Mouse (Mus musculus) megakaryocyte, embryonic 14.5 days (primary cell): ENCODE results near the gene Ikzf1. TPM values are rescaled to one million over a fixed set of nuclear protein-coding genes. Genes with fewer than 3 reads are reported as not detected.

ENCODE experiments used
- H3K27me3 ChIP-seq: replicated peaks from 2 replicates; pipeline ENCODE3; 2012; ENCODE audit warnings: inconsistent platforms
- H3K36me3 ChIP-seq: replicated peaks from 2 replicates; pipeline ENCODE3; 2012; ENCODE audit warnings: low read length, inconsistent platforms, mixed read lengths
- H3K4me1 ChIP-seq: 2 replicates; pipeline ENCODE4 v1.6.1; 2012; ENCODE audit warnings: inconsistent platforms
- H3K4me3 ChIP-seq: replicated peaks from 2 replicates; pipeline ENCODE3; 2012; ENCODE audit warnings: moderate library complexity, mild to moderate bottlenecking, inconsistent platforms
- H3K9me3 ChIP-seq: 2 replicates; pipeline ENCODE4 v1.6.1; 2012; ENCODE audit warnings: inconsistent platforms
- FLI1 ChIP-seq: IDR thresholded peaks from 2 replicates; pipeline ENCODE4 v1.6.1; 2012; ENCODE audit warnings: low read length, inconsistent platforms, mixed read lengths
- GATA1 ChIP-seq: IDR thresholded peaks from 3 replicates; pipeline ENCODE4 v1.6.1; 2012; ENCODE audit warnings: mixed read lengths, low read length, inconsistent platforms, borderline replicate concordance
- polyA plus RNA-seq: library from polyadenylated mRNA; stranded (reverse); fragments of >175 nt; gene quantifications from 2 replicates; pipeline ENCODE4 v1.2.3, GENCODE M21; 2012; ENCODE audit warnings: low replicate concordance; ENCODE audit not compliant: insufficient read depth

Gene Ikzf1
- polyA plus RNA-seq, 1 experiment: 15.2 TPM

DNA sequence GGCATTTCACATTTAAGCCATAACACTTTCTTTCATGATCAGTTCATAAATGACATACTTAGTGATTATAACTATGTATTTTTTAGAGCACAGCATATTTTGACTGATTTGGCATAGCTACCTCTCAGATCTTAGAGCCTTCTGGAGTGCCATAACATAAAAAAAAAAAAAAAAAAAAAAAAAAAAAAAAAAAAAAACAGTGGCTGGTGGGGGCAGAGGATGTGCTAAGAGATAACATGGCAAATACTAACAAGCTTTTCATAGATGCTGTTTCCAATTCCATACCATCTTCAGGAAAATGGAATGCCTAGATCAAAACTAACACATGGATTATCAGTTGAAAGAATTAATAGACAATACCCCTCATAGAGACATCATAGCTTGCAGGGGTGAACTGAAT, 9.7 kb upstream of the Ikzf1 start:
- Histone ChIP-seq H3K36me3 (no peaks in the 10 kb centered on the region), H3K4me1 (peaks cover 20% of the 10 kb centered on the region), H3K27me3 (no peaks in the 10 kb centered on the region), H3K9me3 (no peaks in the 10 kb centered on the region), H3K4me3 (no peak overlapping the region)
- TF ChIP-seq GATA1 (no peak), FLI1 (no peak)

DNA sequence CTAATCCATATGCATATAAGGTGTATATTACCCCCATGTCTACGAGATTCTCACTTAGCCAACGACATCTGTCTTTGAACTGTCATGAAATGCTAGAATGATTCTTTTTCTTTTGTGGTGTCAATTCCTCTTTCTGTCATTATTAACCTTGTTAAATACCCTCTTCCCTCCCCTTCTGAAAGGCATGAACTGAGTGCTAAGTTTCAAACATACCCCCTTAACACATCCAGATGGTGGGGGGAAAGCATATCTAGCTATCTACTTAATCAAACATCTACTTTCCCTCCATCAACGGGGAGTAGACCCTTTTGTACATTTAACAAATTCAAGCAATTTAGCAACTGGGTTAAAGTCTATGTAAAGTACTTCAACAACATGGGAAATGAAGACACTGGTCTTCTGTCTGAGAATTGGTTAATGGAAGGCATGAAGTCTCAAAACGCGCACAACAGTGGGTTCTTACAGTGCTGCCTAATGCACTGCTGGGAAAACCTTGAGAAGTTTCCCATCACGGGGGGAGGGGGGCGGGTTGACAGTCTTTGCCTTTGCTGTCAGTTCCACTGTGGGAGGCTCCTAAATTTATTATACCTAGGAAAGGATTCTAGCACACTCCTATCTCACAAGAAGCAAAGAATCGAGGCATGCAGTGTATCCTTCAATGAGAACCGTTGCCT, 8.6 kb upstream of the Ikzf1 start:
- TF ChIP-seq FLI1 (no peak), GATA1 (no peak)
- no peak overlapping the region for H3K4me3 ChIP-seq
- peaks cover 22% of the 10 kb centered on the region for H3K4me1 ChIP-seq
- H3K27me3 ChIP-seq: no peaks in the 10 kb centered on the region
- no peaks in the 10 kb centered on the region for H3K9me3 ChIP-seq
- H3K36me3 ChIP-seq: no peaks in the 10 kb centered on the region

DNA sequence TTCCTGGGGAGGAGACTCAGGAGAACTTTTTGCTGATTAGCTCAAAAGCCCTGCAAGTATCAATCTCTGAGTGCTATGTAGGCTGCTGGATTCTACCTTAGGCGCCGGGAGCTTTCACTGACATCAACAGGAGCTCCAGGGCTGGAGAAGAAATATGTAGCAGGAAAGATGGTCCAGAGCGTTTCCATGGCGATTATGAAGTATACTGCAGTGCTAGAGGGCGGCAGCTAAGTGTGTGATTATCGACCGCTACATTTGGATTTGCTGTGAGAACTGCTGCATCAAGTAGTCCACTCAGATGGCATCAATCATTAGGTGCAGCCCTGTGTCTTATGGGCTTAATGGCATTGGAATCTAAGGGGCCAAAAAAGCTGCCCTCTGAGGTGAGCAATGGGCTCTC, 7.6 kb upstream of the Ikzf1 start:
- no peaks in the 10 kb centered on the region for H3K9me3 ChIP-seq

DNA sequence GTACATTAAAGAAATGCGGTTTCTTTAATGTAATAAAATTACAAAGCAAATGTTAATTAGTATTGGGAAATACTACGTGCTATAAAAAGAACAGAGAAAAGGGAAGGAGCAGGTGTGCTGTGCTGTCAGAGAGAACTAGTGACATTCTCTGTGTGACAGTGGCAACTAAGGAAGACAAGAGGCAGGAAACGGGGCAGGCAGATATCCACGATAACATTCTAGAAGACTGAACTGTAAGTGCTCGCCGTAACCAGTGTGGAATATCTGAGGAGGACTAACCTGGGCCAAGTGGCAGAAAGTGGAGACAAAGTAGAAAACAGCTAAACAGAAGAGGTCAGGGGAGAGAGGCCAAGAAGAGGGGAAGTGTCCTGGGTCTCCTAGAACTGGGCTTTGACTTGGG, 5.8 kb upstream of the Ikzf1 start:
- Histone ChIP-seq H3K4me3 (no peak overlapping the region), H3K9me3 (no peaks in the 10 kb centered on the region), H3K4me1 (peaks cover 31% of the 10 kb centered on the region), H3K36me3 (no peaks in the 10 kb centered on the region), H3K27me3 (peaks cover under 1% of the 10 kb centered on the region)
- TF ChIP-seq GATA1 (no peak), FLI1 (no peak)

More for the DNA sequence above, 7.6 kb upstream of the Ikzf1 start:
- Histone ChIP-seq H3K4me3 (no peak overlapping the region), H3K36me3 (no peaks in the 10 kb centered on the region), H3K4me1 (peaks cover 22% of the 10 kb centered on the region), H3K27me3 (no peaks in the 10 kb centered on the region)
- TF ChIP-seq FLI1: no peak
- no peak for TF ChIP-seq GATA1

DNA sequence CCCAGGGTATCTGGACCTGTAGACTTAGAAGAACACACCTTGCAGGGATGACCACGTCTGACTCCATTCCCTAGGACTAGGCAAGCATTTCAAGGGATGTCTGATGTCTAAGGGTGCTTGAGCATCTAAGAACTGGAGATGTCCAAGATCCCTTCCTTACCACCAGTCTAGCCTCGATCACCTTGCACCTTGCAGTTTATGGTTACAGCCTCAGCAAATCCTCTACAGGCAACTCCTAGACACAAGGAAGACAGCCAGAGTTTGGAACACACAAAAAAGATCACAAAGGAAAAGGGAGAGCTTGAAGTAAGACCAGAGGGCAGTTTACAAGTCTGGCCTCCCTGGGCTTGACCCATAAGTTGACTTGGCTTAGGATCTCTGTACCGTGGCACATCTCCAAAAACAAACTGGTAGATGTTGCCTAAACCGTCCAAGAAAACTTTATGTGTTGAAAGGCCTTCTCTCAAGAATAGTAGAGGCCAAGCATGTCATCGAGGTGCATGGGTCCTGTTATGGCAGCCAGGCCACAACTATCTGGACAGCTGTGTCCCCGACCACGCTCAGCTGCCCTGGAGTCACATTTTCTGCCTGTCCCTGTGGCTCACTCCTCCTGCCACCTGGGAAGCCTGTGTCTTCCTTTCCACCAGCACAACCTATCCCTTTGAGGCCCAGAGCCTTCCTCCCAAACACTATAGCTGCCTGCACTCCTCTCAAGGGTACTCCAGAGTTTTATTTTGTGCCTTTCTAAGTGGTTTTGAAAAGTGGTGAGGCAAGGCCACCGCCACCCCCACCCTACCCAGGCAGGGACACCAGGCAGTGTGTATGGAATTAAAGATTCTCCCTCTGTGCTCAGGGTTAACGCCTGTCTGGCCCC, 510 bp upstream of the Ikzf1 start:
- H3K36me3 ChIP-seq: no peaks in the 10 kb centered on the region
- H3K4me1 ChIP-seq: peaks cover 55% of the 10 kb centered on the region
- peaks cover 22% of the 10 kb centered on the region for H3K27me3 ChIP-seq
- H3K4me3 ChIP-seq: peak overlapping the region; percentile 95
- H3K9me3 ChIP-seq: no peaks in the 10 kb centered on the region
- TF ChIP-seq GATA1 (no peak), FLI1 (no peak)

DNA sequence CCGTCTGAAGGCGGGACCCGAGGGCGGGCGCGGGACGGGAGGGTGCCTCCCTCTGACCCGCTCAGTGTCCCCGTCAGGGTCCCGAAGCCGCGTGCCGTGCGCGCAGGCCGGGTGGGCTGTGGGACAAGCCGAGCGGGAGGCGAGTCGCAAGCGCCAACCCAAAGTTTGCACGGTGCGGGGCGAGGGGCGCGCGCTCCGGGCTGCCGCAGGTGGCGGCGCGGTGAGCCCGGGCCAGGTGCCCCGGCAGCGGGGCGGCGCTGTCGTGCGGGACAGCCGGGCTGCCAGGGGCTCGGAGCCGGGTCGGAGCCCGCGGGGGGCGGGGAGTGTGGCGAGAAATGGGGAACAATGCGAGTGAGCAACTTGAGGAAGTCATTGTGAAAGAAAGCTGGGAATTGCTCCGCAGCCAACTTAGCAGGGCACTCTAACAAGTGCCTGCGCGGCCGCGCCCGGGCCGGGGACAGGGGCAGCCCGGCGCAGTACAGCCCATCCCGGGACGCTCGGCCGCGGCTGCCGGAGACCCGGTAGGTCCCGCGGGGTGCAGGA, 1.1 kb downstream of the Ikzf1 start:
- no peaks in the 10 kb centered on the region for H3K36me3 ChIP-seq
- H3K9me3 ChIP-seq: no peaks in the 10 kb centered on the region
- no peak for TF ChIP-seq GATA1
- no peak for TF ChIP-seq FLI1
- H3K4me1 ChIP-seq: peaks cover 63% of the 10 kb centered on the region
- H3K4me3 ChIP-seq: peak overlapping the region; percentile 95
- H3K27me3 ChIP-seq: peaks cover 22% of the 10 kb centered on the region

DNA sequence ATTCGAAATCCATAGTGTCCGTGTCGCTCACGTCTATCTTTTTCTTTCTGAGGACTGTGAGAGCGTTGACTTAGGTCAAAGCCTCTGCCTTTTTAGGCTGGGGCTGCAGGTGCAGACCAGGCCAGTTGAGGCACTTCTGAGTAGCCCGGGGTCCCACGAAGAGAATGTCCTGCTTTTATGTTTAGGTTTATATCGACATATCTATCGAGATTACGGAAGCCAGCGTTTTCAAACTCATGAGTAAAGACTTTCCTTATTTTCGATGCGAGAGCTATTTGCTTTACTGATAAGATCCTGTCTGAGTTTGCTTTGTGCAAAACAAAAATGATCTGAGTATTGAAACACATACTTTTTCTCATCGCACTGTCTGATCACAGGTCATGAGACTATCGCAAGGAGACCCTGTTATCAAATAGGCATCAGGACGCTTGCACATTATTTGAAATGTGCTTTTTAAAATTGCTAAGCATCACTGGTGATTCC, 1.8 kb downstream of the Ikzf1 start:
- TF ChIP-seq GATA1 (no peak), FLI1 (no peak)
- no peaks in the 10 kb centered on the region for H3K36me3 ChIP-seq
- H3K9me3 ChIP-seq: no peaks in the 10 kb centered on the region
- H3K27me3 ChIP-seq: peaks cover 22% of the 10 kb centered on the region
- peaks cover 70% of the 10 kb centered on the region for H3K4me1 ChIP-seq
- H3K4me3 ChIP-seq: peak overlapping the region; percentile 95

DNA sequence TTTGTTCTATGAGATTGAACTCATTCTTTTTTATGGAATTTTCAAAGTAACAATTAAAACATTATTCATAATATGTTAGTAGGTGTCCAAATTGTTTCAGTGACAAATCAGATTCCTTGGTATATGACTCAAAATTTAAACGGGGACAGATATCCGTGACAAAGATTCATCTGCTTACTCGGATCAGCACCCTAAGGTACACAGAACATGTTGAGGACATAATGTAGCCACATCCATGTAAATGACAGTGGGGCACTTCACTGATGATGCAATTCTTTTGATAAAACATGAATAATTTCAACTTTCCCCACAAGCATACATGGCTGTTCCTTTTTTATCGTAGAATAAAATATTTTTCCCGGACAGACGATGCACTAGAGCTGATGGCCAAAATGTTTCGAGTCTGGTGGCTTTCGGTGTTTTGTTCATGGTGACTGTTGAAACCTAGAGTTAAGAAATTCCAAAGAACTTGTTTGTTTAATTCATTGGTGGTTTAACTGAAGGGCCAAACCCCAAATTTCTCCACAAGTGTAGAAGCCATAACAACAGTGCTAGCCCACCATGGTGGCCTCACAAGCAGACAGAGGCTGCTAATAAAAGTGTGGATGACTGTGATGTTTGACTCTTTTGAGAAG, 2.9 kb downstream of the Ikzf1 start:
- Histone ChIP-seq H3K4me3 (peak overlapping the region; percentile 88), H3K4me1 (peaks cover 75% of the 10 kb centered on the region), H3K27me3 (peaks cover 22% of the 10 kb centered on the region), H3K36me3 (no peaks in the 10 kb centered on the region), H3K9me3 (no peaks in the 10 kb centered on the region)
- TF ChIP-seq GATA1: no peak
- TF ChIP-seq FLI1: no peak

DNA sequence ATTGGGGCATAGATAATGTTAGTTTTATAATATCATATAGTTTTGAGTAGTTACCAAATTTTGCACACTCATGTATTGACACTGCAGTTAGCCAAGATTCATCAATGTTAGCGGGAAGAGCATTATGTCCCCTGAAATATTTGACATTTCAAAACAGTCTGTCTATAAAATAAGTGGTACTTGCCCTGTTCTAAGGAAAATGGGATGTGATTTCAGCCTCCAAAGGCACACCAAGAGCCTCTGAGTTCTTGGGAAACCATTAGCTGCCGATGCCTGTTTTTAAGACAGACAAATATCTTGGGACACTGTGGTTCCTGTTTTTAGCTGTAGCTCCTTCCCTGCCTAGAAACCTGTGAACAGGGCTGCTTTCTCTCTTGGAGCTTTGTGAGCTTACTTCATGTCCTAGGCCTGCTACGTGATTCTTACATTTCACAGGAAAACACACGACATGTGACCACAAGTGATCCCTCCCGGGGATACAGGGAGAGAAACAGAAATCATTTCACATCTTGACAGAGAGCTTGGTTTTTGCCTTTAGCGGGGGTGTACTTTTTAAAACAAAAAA, 4.0 kb downstream of the Ikzf1 start:
- Histone ChIP-seq H3K9me3 (no peaks in the 10 kb centered on the region), H3K36me3 (no peaks in the 10 kb centered on the region), H3K4me3 (peak overlapping the region; percentile 82), H3K4me1 (peaks cover 79% of the 10 kb centered on the region), H3K27me3 (peaks cover 22% of the 10 kb centered on the region)
- TF ChIP-seq GATA1 (no peak), FLI1 (no peak)

DNA sequence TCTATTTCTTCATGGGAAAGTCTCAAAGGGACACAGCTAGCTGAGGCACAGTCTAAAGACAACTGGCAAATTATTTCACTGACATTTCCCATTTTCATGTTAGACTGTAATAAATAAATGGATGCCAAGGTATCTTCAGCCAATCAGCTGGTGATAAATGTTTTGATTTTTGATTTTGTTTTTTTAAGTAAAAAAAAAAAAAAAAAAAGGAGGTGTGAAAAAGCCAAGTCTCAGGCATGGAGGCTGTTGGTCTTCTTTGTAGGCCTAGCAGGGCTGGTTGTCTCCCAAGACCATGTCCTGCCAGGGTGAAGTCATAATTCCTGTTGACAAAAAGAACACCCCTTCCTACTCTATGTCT, 4.9 kb downstream of the Ikzf1 start:
- Histone ChIP-seq H3K27me3 (peaks cover 14% of the 10 kb centered on the region), H3K36me3 (no peaks in the 10 kb centered on the region), H3K4me3 (peak overlapping the region; percentile 83), H3K4me1 (peaks cover 81% of the 10 kb centered on the region), H3K9me3 (no peaks in the 10 kb centered on the region)
- TF ChIP-seq GATA1 (no peak), FLI1 (no peak)
